Mouse (Mus musculus) intestine, embryonic 14.5 days (tissue): ENCODE measurements at regions not wholly inside any gene's neighbourhood (a gene's known extent, or its start where the extent isn't known, plus 50 kb on each side); places are given as distances from the start of the nearest gene placed in this dataset.

Experiments used
- ATAC-seq: fragments of 200-750 bp; cut with Nextera tagmentation; replicated peaks from 2 replicates; pipeline ENCODE4 v1.8.0; 2017; ENCODE audit warnings: low read depth, moderate number of reproducible peaks, moderate TSS enrichment, moderate library complexity; ENCODE audit not compliant: low FRiP score, low TSS enrichment
- DNase-seq: peaks from one replicate; pipeline ENCODE4 v3.0.0-alpha.2; 2018; ENCODE audit warnings: low spot score
- H3K27ac ChIP-seq: fragments of 300-500 bp; sonication (generic); 2 replicates; pipeline ENCODE4 v1.5.1; 2014; ENCODE audit warnings: low read depth, mild to moderate bottlenecking, control low read depth
- H3K27me3 ChIP-seq: fragments of 300-500 bp; sonication (generic); replicated peaks from 2 replicates; pipeline ENCODE4 v1.6.1; 2014; ENCODE audit warnings: low read length, control low read depth; ENCODE audit not compliant: control insufficient read depth, insufficient read depth
- H3K36me3 ChIP-seq: fragments of 300-500 bp; sonication (generic); 2 replicates; pipeline ENCODE4 v1.6.1; 2014; ENCODE audit warnings: low read length, control low read depth; ENCODE audit not compliant: control insufficient read depth, insufficient read depth
- H3K4me1 ChIP-seq: fragments of 300-500 bp; sonication (generic); replicated peaks from 2 replicates; pipeline ENCODE4 v1.6.1; 2014; ENCODE audit warnings: low read length, control low read depth, mixed read lengths; ENCODE audit not compliant: control insufficient read depth, insufficient read depth
- H3K4me2 ChIP-seq: fragments of 300-500 bp; sonication (generic); 2 replicates; pipeline ENCODE4 v1.6.1; 2014; ENCODE audit warnings: low read length
- H3K4me3 ChIP-seq: fragments of 300-500 bp; sonication (generic); 2 replicates; pipeline ENCODE4 v1.5.1; 2014; ENCODE audit warnings: low read depth, low read length, control low read depth, mixed read lengths
- H3K9ac ChIP-seq: fragments of 300-500 bp; sonication (generic); 2 replicates; pipeline ENCODE4 v1.6.1; 2014; ENCODE audit warnings: mild to moderate bottlenecking, low read length
- H3K9me3 ChIP-seq: fragments of 300-500 bp; sonication (generic); 2 replicates; pipeline ENCODE4 v1.6.1; 2016; ENCODE audit warnings: low read length, control low read depth; ENCODE audit not compliant: control insufficient read depth
- WGBS: fragments of 180-500 bp; shearing (Covaris S2); extraction: QIAGEN DNeasy Blood & Tissue Kit; methylation state at CpG from one replicate; pipeline ENCODE4 v1.1.7; 2014; 5-methylcytosine and 5-hydroxymethylcytosine counted together

- ATAC-seq, result no peak
- 70% methylated on average over 2 of the region's 2 CpGs for WGBS
Observed at GRCm38 (mm10) chr6:81173018-81173417, 750.5 kb upstream of the Gcfc2 start.

GRCm38 (mm10) chr6:81190218-81190617 lies 733.3 kb upstream of the Gcfc2 start:
- Histone ChIP-seq H3K9ac (no peak overlapping the region), H3K36me3 (no peaks in the 10 kb centered on the region), H3K4me3 (no peak overlapping the region), H3K4me1 (no peaks in the 10 kb centered on the region), H3K4me2 (no peak overlapping the region), H3K27ac (no peak overlapping the region), H3K27me3 (no peaks in the 10 kb centered on the region), H3K9me3 (no peaks in the 10 kb centered on the region)
- 72% methylated on average over 5 of the region's 5 CpGs for WGBS
- DNase-seq (no peak), ATAC-seq (no peak)

More at GRCm38 (mm10) chr6:81173018-81173417, 750.5 kb upstream of the Gcfc2 start:
- no peak overlapping the region for H3K4me2 ChIP-seq
- H3K27me3 ChIP-seq, result no peaks in the 10 kb centered on the region
- no peak overlapping the region for H3K9ac ChIP-seq
- H3K36me3 ChIP-seq, result no peaks in the 10 kb centered on the region
- no peak for DNase-seq
- H3K27ac ChIP-seq, result no peak overlapping the region
- H3K9me3 ChIP-seq, result no peaks in the 10 kb centered on the region
- H3K4me3 ChIP-seq, result no peak overlapping the region
- no peaks in the 10 kb centered on the region for H3K4me1 ChIP-seq

GRCm38 (mm10) chr6:81210521-81210920 lies 712.9 kb upstream of the Gcfc2 start:
- H3K9me3 ChIP-seq, result no peaks in the 10 kb centered on the region
- 81% methylated on average over 1 of the region's 1 CpGs for WGBS
- ATAC-seq (no peak), DNase-seq (no peak)
- no peak overlapping the region for H3K4me3 ChIP-seq
- H3K4me2 ChIP-seq, result no peak overlapping the region
- H3K27me3 ChIP-seq, result no peaks in the 10 kb centered on the region
- H3K4me1 ChIP-seq, result no peaks in the 10 kb centered on the region
- no peaks in the 10 kb centered on the region for H3K36me3 ChIP-seq
- H3K27ac ChIP-seq, result no peak overlapping the region
- no peak overlapping the region for H3K9ac ChIP-seq

GRCm38 (mm10) chr6:81230747-81231146 lies 692.7 kb upstream of the Gcfc2 start:
- no peaks in the 10 kb centered on the region for H3K27me3 ChIP-seq
- H3K36me3 ChIP-seq, result no peaks in the 10 kb centered on the region
- WGBS, result 58% methylated on average over 3 of the region's 3 CpGs
- no peak overlapping the region for H3K9ac ChIP-seq
- no peak overlapping the region for H3K4me2 ChIP-seq
- DNase-seq, result no peak
- H3K9me3 ChIP-seq, result no peaks in the 10 kb centered on the region
- no peak for ATAC-seq
- no peaks in the 10 kb centered on the region for H3K4me1 ChIP-seq
- no peak overlapping the region for H3K27ac ChIP-seq
- H3K4me3 ChIP-seq, result no peak overlapping the region

- 70% methylated on average over 1 of the region's 1 CpGs for WGBS
- DNase-seq (peak; percentile 52), ATAC-seq (no peak; the same call in 1 of the 2 replicates)
- no peaks in the 10 kb centered on the region for H3K9me3 ChIP-seq
- no peaks in the 10 kb centered on the region for H3K27me3 ChIP-seq
- H3K36me3 ChIP-seq, result no peaks in the 10 kb centered on the region
- H3K4me3 ChIP-seq, result no peak overlapping the region
- H3K27ac ChIP-seq, result no peak overlapping the region
- H3K4me1 ChIP-seq, result 0 out of 2 replicates have a peak, but pooled peaks cover 3% of the 10 kb centered on the region
- H3K9ac ChIP-seq, result no peak overlapping the region
- H3K4me2 ChIP-seq, result no peak overlapping the region
Observed at GRCm38 (mm10) chr6:81259878-81260277, 663.6 kb upstream of the Gcfc2 start.
